Mouse (Mus musculus): ENCODE results near the gene Fam234b. TPM values are rescaled to one million over a fixed set of nuclear protein-coding genes. Genes with fewer than 3 reads are reported as not detected.

Fam234b gene
- polyA plus RNA-seq, 1 experiment from 2014 or later = 29.1 TPM

DNA sequence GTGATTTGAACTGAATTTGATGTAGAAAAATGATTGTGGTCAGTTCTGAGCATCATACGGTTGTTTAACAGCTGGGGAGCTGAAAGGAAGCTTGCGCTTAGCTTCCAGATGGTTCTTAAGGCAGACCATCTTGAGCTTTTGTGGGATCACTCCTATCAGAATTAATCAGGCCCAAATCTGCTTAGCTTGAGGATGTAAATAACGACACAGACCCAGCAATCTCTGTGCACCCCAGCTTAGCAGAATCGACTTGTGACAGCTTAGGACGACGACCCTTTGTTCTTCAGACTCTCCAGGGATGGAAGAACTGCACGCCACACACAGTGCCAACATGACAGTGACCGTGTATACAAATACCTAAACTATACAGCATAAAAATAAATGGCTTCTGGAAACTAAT is 47.8 kb downstream of the Fam234b start:
- no peaks in the 10 kb centered on the region for H3K36me3 ChIP-seq (ENCODE audit: control insufficient read depth, insufficient read depth, low read length)
- peaks cover 9% of the 10 kb centered on the region; the same call in 1 of the 2 replicates for H3K4me1 ChIP-seq (ENCODE audit: control insufficient read depth, insufficient read depth, low read length)
- 73% methylated on average over 8 of the region's 8 CpGs for WGBS
- no peaks in the 10 kb centered on the region for H3K9me3 ChIP-seq (replicated peaks; ENCODE audit: control insufficient read depth, low read length)
- H3K4me3 ChIP-seq (replicated peaks; ENCODE audit: low read length) = no peak overlapping the region
- H3K4me2 ChIP-seq (ENCODE audit: low read depth, low read length) = no peak overlapping the region
- H3K27me3 ChIP-seq (ENCODE audit: control insufficient read depth, insufficient read depth, low read length) = no peaks in the 10 kb centered on the region
- ATAC-seq (ENCODE audit: insufficient read depth, low FRiP score) = no peak
- no peak overlapping the region for H3K27ac ChIP-seq (ENCODE audit: low read length)
- no peak overlapping the region for H3K9ac ChIP-seq (ENCODE audit: low read length)

DNA sequence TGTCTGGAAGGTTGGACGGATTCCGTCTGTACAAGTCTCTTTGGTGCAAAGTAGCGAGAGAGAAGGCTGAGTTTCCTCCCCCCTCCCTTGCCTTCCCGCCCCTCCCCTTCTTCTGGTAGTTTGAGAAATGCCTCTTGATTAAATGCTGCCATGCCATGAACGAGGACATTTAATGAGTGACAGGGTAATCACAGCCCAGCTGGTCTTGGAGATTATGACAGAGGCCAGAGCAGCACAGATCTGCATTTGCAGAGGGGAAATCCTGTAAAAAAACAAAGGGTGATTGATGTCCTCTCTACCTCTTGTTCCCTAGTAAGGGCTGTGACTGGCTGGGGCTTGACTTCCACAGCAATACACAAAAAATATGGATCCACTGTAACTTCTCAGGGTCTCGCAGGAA is 50.1 kb downstream of the Fam234b start:
- no peak overlapping the region for H3K4me3 ChIP-seq (replicated peaks; ENCODE audit: low read length)
- H3K4me2 ChIP-seq (ENCODE audit: low read depth, low read length) = no peak overlapping the region
- H3K9me3 ChIP-seq (replicated peaks; ENCODE audit: control insufficient read depth, low read length) = no peaks in the 10 kb centered on the region
- H3K9ac ChIP-seq (ENCODE audit: low read length) = no peak overlapping the region
- peaks cover 26% of the 10 kb centered on the region for H3K4me1 ChIP-seq (ENCODE audit: control insufficient read depth, insufficient read depth, low read length)
- no peaks in the 10 kb centered on the region for H3K27me3 ChIP-seq (ENCODE audit: control insufficient read depth, insufficient read depth, low read length)
- H3K27ac ChIP-seq (ENCODE audit: low read length) = no peak overlapping the region
- 48% methylated on average over 6 of the region's 6 CpGs for WGBS
- H3K36me3 ChIP-seq (ENCODE audit: control insufficient read depth, insufficient read depth, low read length) = no peaks in the 10 kb centered on the region
- no peak for ATAC-seq (ENCODE audit: insufficient read depth, low FRiP score)

DNA sequence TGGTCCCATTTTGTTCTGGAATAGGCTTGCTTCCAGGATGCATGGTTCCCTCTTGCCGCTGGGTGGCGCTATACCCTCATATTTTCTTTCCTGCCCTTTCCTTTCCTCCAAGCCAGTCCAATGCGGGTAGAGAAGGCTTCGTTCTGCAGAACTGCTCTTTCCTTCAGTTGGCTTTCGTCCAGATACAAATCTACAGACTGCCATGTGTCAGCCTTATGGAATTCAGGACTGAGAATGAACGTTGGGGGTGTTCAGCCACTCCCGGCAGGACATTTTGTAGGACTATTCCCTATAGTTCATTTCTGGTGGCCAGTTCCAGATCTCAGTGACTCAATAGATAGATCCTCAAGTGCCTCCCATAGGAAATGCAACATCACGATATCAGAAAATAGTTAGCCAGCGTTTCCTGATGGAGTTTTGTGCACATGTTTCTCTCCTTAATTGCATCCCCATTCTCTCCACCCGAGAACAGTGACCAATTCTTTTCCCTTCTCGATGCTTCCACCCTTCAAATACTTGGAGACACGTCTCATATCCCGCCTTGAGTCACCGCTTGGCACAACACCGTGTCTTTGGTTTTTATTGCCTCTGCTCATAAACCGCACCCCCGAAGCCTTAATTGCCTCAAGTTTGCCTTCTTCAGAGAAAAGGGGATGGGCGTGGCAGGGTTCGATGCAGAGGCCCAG is 52.2 kb downstream of the Fam234b start:
- H3K9ac ChIP-seq (ENCODE audit: low read length) = no peak overlapping the region
- H3K36me3 ChIP-seq (ENCODE audit: control insufficient read depth, insufficient read depth, low read length) = no peaks in the 10 kb centered on the region
- no peak overlapping the region for H3K4me3 ChIP-seq (replicated peaks; ENCODE audit: low read length)
- peak overlapping the region; percentile 30; the same call in 1 of the 2 replicates for H3K4me2 ChIP-seq (ENCODE audit: low read depth, low read length)
- 28% methylated on average over 19 of the region's 19 CpGs for WGBS
- no peaks in the 10 kb centered on the region for H3K9me3 ChIP-seq (replicated peaks; ENCODE audit: control insufficient read depth, low read length)
- peak overlapping the region; percentile 85 for H3K27ac ChIP-seq (ENCODE audit: low read length)
- peaks cover 27% of the 10 kb centered on the region for H3K4me1 ChIP-seq (ENCODE audit: control insufficient read depth, insufficient read depth, low read length)
- no peaks in the 10 kb centered on the region for H3K27me3 ChIP-seq (ENCODE audit: control insufficient read depth, insufficient read depth, low read length)
- ATAC-seq (ENCODE audit: insufficient read depth, low FRiP score) = peak; percentile 87

DNA sequence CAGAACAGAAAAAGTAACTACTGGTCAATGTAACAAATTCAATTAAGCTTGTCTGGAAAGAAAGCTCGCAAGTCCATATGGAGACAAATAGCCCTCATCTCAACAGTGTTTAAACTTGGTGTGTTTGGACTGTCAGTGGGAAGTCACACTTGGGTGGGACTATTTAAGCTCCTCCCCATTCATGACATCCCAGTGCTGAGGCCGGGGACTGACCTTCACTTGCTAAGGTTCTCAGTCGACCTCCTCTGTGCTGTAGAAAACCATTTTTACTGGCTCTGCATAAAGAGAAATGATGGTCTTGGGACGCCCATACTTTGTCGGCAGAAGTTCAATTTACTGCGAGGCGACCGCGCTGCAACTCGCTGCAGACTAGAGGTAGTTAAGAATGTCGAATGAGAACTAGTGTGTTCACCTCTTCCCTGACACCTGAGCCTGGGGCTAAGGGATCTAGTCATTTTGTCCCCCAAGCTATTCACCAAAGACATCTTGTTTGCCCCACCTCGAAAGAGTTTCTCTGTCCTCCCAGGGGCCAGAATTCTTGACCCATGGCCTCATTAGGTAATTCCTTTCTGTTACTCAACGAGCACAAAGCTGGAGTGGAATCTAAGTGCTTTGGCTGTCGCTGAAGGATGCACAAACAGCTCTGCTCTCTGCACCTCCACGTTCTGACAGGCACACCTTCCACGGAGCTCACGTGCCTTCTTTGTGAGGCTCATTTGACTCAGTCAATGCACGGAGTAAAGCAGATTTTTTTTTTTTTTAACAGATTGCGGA is 53.3 kb downstream of the Fam234b start:
- Histone ChIP-seq H3K4me2 (ENCODE audit: low read depth, low read length) (peak overlapping the region; percentile 50; the same call in 1 of the 2 replicates), H3K4me3 (replicated peaks; ENCODE audit: low read length) (no peak overlapping the region), H3K36me3 (ENCODE audit: control insufficient read depth, insufficient read depth, low read length) (no peaks in the 10 kb centered on the region), H3K9me3 (replicated peaks; ENCODE audit: control insufficient read depth, low read length) (peaks cover 6% of the 10 kb centered on the region; the same call in 1 of the 2 replicates), H3K4me1 (ENCODE audit: control insufficient read depth, insufficient read depth, low read length) (peaks cover 27% of the 10 kb centered on the region), H3K27ac (ENCODE audit: low read length) (peak overlapping the region; percentile 85), H3K9ac (ENCODE audit: low read length) (no peak overlapping the region), H3K27me3 (ENCODE audit: control insufficient read depth, insufficient read depth, low read length) (no peaks in the 10 kb centered on the region)
- WGBS = 65% methylated on average over 19 of the region's 19 CpGs
- no peak for ATAC-seq (ENCODE audit: insufficient read depth, low FRiP score)

DNA sequence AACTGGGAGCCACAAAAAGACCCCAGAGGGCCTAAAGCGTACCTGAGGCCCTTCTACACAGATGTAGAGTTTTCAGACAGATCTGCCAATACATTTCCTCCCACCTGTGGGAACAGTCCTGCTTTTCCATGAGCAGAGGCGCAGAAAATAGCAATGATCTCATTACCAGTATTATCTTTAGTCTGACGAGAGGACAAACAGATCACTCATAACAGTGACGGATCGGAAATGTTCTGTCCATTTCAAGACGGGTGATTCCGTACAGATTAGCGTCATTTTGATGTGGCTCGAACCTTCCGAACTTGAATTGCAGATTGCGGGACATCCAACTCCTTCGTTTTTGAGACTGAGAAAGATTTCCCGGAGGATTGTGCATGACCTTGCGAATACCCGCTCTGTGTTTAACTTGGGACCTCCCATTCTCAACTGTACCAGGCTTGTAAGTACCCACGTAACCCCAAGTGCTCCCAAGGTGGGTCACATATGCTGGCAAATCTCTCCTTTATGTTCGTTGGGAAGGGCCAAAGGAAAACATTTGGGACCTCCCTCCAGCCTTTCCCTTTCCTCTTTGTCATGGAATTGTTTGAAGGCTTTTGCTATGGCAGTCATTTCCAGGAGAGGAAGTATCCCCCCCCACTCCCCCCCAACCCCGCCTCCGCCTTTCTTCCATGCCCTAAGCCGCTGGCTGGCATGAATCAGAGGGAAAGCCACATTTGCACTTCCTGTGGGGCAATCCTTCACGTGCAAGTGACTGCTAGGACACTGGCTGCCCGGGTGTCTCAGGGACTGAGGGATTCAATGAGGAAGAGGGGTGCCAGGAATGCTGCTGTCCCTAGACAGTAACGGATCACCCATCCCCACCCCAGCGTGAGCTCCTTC is 54.3 kb downstream of the Fam234b start:
- Histone ChIP-seq H3K9ac (ENCODE audit: low read length) (peak overlapping the region; percentile 59), H3K9me3 (replicated peaks; ENCODE audit: control insufficient read depth, low read length) (peaks cover 6% of the 10 kb centered on the region; the same call in 1 of the 2 replicates), H3K27me3 (ENCODE audit: control insufficient read depth, insufficient read depth, low read length) (no peaks in the 10 kb centered on the region), H3K27ac (ENCODE audit: low read length) (peak overlapping the region; percentile 85), H3K4me2 (ENCODE audit: low read depth, low read length) (peak overlapping the region; percentile 50), H3K4me1 (ENCODE audit: control insufficient read depth, insufficient read depth, low read length) (peaks cover 27% of the 10 kb centered on the region), H3K36me3 (ENCODE audit: control insufficient read depth, insufficient read depth, low read length) (no peaks in the 10 kb centered on the region), H3K4me3 (replicated peaks; ENCODE audit: low read length) (peak overlapping the region; percentile 20)
- peak; percentile 19; the same call in 1 of the 2 replicates for ATAC-seq (ENCODE audit: insufficient read depth, low FRiP score)
- WGBS = 49% methylated on average over 24 of the region's 24 CpGs

DNA sequence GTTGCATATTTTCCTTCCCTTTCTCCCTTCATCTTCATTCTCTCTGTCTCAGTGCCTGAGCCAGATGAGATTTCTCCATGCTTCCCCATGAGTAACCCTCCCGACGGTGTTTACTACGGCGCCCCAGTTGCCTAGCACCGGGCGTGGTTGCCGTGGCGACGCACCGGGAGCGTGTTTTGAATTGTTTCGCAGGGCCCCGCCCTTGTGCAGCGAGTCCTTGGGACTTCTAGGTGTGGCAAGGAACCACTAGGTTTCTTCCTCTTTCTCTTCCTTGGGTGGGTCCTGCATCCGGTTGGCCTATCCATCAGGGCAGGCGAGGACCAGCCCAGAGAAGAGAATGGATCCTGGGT is 54.9 kb downstream of the Fam234b start:
- Histone ChIP-seq H3K27ac (ENCODE audit: low read length) (peak overlapping the region; percentile 85), H3K4me3 (replicated peaks; ENCODE audit: low read length) (peak overlapping the region; percentile 20), H3K9me3 (replicated peaks; ENCODE audit: control insufficient read depth, low read length) (peaks cover 6% of the 10 kb centered on the region; the same call in 1 of the 2 replicates), H3K4me1 (ENCODE audit: control insufficient read depth, insufficient read depth, low read length) (peaks cover 27% of the 10 kb centered on the region), H3K9ac (ENCODE audit: low read length) (peak overlapping the region; percentile 59), H3K27me3 (ENCODE audit: control insufficient read depth, insufficient read depth, low read length) (no peaks in the 10 kb centered on the region), H3K4me2 (ENCODE audit: low read depth, low read length) (peak overlapping the region; percentile 50), H3K36me3 (ENCODE audit: control insufficient read depth, insufficient read depth, low read length) (no peaks in the 10 kb centered on the region)
- WGBS = 9% methylated on average over 16 of the region's 16 CpGs
- peak; percentile 82 for ATAC-seq (ENCODE audit: insufficient read depth, low FRiP score)

- Histone ChIP-seq H3K4me1 (ENCODE audit: control insufficient read depth, insufficient read depth, low read length) (peaks cover 27% of the 10 kb centered on the region), H3K4me2 (ENCODE audit: low read depth, low read length) (no peak within 1 kb of the TSS), H3K27ac (ENCODE audit: low read length) (no peak within 1 kb of the TSS), H3K27me3 (ENCODE audit: control insufficient read depth, insufficient read depth, low read length) (no peaks in the 10 kb centered on the region), H3K4me3 (replicated peaks; ENCODE audit: low read length) (no peak within 1 kb of the TSS), H3K9me3 (replicated peaks; ENCODE audit: control insufficient read depth, low read length) (peaks cover 6% of the 10 kb centered on the region; the same call in 1 of the 2 replicates), H3K9ac (ENCODE audit: low read length) (no peak within 1 kb of the TSS), H3K36me3 (ENCODE audit: control insufficient read depth, insufficient read depth, low read length) (no peaks in the 10 kb centered on the region)
- 80% methylated on average over 7 of the region's 7 CpGs for WGBS
- no peak for ATAC-seq (ENCODE audit: insufficient read depth, low FRiP score)
Measured at GRCm38 (mm10) chr6:135254153-135254552, 56.4 kb downstream of the Fam234b start, which contains the start of gene Gsg1. Gsg1 (minus strand) TSS chr6:135254351.

GRCm38 (mm10) chr6:135260435-135260834 is 62.7 kb downstream of the Fam234b start:
- H3K4me3 ChIP-seq (replicated peaks; ENCODE audit: low read length) = no peak overlapping the region
- no peak for ATAC-seq (ENCODE audit: insufficient read depth, low FRiP score)

More at GRCm38 (mm10) chr6:135260435-135260834, 62.7 kb downstream of the Fam234b start:
- Histone ChIP-seq H3K9ac (ENCODE audit: low read length) (no peak overlapping the region), H3K4me1 (ENCODE audit: control insufficient read depth, insufficient read depth, low read length) (no peaks in the 10 kb centered on the region), H3K27ac (ENCODE audit: low read length) (no peak overlapping the region), H3K4me2 (ENCODE audit: low read depth, low read length) (no peak overlapping the region), H3K36me3 (ENCODE audit: control insufficient read depth, insufficient read depth, low read length) (no peaks in the 10 kb centered on the region), H3K9me3 (replicated peaks; ENCODE audit: control insufficient read depth, low read length) (peaks cover 3% of the 10 kb centered on the region; the same call in 1 of the 2 replicates), H3K27me3 (ENCODE audit: control insufficient read depth, insufficient read depth, low read length) (no peaks in the 10 kb centered on the region)
- 83% methylated on average over 6 of the region's 6 CpGs for WGBS

All from stomach, embryonic 16.5 days (tissue).